Mouse (Mus musculus) adrenal gland (tissue): ENCODE data around the gene Akap2.
"Not testable (repeated sequence)": the region's sequence is repeated elsewhere in the genome, so short reads cannot be mapped to it uniquely, and the experiment has no call there.

Experiments used
- intact Hi-C: fragments of 180-260 bp; cut with DNase I; formaldehyde crosslinking; loops from one replicate; pipeline ENCODE4 v1.15.1; 2025

Gene Akap2

DNA sequence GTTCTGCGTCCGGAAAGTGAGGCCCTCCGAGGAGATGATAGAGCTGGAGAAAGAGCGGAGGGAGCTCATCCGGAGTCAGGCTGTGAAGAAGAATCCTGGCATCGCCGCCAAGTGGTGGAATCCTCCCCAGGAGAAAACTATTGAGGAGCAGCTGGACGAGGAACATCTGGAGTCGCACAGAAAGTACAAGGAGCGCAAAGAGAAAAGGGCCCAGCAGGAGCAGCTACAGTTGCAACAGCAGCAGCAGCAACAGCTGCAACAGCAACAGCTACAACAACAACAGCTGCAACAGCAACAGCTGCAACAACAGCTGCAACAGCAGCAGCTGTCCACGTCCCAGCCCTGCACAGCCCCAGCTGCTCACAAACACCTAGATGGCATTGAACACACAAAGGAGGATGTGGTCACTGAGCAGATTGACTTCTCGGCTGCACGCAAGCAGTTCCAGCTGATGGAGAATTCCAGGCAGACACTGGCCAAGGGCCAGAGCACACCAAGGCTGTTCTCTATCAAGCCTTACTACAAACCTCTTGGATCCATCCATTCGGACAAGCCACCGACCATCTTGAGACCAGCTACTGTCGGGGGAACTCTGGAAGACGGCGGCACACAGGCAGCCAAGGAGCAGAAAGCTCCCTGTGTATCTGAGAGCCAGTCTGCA is 138.0 kb downstream of the Akap2 start:
- intact Hi-C loops: no loop called here

DNA sequence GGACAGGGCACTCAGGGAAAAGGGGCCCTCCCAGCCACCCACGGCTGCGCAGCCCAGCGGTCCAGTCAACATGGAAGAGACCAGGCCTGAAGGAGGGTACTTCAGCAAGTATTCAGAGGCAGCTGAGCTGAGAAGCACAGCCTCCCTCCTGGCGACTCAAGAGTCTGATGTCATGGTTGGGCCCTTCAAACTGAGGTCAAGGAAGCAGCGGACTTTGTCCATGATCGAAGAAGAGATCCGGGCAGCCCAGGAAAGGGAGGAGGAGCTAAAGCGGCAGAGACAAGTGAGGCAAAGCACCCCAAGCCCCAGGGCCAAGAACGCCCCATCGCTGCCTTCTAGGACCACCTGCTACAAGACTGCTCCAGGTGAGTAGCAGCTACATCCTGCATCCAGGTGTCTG is 139.2 kb downstream of the Akap2 start:
- intact Hi-C loops: no loop called here

DNA sequence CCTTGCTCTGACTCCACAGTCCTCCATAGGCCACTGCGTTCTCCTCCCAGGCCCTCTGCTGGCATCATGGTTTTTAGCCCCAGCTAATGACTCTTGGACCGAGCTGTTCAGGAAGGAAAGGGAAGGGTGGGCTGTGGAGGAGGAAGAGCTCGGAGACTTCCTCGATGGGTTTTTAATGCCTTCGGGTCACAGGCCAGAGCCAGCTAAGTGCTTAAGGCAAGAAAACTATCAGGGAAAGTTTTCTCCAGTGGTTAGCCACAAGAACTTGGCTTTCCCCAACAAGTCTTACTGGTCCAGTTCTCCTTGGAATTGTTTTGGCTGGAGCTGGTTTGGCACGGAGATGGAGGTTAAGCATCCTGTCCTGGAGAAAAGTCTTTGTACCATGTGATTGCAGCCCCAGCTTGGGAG is 142.8 kb downstream of the Akap2 start:
- intact Hi-C loops: no loop called here

DNA sequence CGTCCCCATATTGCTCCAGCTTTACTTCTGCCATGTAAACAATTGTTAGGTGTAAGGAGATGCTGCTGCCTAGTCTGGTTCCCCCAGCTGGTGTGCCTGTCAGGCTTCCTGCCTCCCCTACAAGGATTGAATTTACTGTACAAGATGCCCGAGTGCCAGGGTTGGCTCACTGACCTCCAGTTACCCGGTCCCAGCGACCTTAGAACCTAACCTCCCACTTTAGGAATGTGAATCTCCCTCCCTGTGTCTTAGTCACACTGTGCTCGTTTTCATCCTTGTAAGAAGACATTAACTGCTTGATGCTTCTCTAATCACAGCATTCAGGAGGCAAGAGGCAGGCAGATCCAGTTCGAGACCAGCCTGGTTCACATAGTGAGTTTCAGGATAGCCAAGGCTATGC is 143.7 kb downstream of the Akap2 start:
- intact Hi-C loops: no loop called here

DNA sequence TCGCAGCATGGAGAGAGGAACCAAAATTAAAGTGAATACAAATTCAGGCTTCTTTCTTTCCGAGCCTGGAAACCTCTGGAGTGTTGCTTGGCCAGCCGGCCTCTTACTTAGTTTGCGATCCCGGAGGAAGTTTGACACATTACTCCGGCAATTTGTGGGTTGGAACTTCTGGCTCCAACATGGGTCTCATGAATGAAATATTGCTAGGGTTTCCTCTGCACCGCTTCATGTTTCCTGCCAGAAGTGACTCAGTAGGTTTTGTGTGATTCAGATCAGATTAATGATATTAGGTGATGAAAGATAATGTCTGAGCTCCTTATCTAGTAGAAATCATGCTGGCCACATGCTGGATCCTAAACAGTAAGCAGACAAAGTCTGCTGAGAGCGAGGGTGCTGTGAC is 144.4 kb downstream of the Akap2 start:
- intact Hi-C loops: no loop called here

DNA sequence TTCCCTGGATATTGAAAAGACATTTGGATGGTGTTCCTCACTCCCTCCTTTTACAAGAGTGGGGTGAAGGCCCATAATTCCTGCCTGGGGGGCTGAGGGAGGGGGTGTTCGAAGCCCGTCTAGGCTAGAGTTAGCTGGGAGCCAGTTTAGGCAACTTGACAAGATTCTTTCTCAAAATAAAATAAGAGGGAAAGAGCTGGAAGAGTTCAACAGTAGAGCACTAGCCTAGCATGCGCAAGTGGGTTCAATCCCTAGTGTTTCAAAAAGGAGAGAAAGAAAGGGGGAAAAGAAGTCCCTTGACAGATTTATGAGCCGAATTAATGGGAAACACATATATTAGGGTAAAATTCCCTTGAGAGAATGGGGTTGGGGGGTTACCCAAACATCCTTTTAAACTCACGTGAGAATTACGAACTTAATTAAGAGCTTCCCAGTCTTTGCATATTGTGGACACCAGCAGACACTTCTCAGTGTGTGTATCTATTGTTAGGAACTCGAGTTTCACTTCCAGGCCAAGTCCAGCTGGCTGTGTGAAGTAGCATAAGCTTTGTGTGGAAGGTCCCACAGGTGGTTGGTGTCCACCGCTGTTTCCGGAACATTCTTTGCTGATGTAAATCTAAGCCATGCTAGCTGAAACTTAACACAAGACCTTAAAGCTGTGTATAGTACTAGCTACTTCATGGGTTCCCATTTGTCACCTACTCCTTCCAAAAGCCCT is 145.0 kb downstream of the Akap2 start:
- intact Hi-C loops: no loop called here

DNA sequence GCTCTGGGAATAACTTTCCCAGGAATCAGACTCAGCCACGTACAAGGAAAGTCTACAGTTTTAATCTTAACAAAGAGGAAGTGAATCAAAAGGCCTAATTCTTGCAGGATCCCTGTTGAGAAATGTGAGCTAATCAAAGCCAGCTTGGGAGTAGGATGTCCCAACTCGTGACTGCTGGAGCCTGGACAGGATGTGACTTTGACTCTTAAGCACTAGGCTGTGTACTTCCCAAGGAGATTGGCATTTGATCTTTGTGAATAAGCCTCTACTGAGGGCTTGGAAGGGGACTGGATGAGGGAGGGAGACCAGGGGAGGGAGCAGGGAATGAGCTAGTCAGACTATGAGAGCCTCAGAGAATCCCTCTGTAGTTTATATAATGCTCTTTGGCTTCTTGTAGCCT is 148.6 kb downstream of the Akap2 start:
- intact Hi-C loops: no loop called here

DNA sequence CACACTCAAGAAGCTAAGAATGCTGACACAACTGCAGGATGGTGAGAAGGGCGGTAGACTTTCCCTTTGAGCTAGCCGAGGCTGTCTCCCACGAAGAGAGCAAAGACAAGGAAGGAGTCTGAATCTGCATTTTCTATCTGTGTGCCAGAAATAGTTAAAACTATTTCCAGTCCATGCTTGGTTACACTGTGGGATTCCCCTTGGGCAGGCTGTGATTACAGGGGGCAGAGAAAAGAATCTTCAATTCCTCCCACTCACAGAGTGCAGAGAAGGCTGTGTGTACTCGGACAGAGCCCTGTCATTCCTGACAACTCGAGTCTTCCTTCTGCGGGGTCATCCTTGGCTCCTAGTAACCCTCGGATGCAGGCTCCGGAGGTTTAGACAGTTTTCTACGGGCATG is 149.5 kb downstream of the Akap2 start:
- intact Hi-C loops: no loop called here

DNA sequence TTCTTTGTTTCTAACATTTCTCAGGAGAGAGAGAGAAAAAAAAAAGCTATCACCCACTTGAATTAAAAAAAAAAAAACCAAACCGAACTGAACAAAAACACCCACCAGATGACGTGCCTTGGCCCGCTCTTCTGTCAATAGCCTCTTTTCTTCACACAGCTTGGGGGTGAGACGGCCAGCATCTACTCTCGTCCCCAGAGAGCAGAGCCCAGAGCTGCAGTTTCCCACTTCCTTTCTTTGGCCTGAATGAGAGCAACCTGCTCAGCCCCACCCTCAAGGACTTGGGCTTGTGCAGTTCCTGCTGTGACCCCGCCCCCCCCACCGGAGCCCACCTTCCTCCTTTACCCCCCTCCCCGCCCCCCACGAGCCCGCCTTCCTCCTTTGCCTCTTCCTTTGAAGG is 150.0 kb downstream of the Akap2 start:
- intact Hi-C loops: no loop called here

DNA sequence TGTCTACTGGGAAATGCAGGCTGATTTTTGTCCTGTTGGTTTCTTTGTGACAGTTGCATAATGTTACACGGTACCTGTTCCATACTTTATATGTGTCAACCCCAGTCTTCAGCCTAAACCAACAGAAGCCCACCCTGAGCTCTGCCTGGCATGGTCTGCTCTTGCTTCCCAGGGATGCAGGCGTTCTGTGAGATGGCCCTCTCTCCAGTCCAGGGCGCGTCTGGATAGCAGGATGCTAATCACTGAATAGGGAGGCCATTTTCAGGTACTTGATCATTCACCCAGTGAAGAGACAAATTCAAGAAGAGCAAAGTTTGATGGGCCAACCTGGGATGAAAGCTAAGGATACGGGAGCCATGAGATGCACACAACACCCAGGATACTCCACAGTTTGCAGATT is 161.7 kb downstream of the Akap2 start:
- intact Hi-C loops: no loop called here

DNA sequence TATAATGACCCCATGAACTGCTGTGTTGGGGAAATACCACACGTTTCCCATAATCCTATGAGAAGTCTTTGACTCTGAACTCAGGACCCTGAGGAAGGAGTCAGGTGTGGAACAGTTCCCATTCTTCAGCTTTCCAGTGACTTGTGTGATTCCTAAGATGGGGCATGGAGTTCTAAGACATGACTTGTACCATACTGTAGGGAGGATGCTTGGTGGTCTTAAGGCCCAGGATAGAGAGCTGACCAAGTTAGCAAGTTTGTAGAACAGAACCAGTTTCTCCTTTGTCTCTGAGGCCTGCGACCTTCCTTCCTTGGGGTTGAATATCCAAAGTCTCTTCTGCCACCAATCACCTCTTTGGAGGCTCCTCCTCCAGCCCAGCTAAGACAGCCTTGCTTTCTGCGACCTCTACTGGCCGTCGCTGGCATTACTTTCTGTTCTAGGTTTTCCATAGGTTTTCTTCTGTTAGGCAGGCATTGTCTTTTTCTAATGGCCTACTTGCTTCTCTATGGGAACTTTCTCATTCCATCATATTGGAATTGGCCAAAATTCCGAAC is 162.4 kb downstream of the Akap2 start:
- intact Hi-C loops: loop anchor here (5.0 kb wide), 3 partner anchors 33 to 208 kb away; no protein-coding TSS in a partner anchor

DNA sequence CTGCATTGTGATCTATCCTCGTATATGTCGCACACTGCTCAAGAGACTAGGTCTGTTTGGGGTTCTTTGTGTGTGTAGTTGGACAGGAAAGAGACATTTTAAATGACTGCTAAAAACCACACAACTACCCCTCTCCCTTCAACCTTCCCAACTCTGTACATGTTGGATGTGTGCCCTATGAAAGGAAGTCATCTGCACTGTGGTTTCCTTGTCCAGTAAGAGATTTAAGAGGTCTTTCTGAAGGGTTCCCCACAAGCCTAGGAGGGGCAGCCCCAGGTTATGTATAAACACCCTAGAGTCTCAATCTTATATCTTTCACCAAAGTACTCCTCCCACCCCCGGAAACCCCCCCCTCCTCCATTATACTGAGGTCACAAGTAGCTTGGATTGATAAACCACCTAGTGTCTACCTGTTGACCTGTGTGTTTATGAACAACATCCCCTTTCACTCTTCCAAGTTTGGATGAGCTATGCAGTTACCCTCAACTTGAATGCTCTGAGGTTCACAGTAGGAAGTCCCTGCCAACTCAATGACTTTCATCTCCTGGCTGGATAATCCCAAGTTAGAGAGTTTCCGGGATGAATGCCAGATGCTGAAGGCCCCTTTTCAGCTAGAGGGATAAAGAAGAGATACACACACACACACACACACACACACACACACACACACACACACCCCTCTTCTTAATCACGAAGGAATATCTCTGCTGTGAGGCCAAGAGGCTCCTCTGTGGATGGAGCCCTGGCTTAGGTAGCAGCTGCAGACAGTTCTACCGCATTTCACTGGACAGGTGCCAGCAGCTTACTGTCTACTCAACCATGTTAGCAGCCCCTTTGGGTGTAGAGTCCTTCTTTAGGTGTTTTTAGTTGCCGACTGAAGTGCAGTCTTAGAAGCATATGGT is 166.3 kb downstream of the Akap2 start:
- intact Hi-C loops: loop anchor here (5.0 kb wide), 3 partner anchors 36 to 211 kb away; no protein-coding TSS in a partner anchor

DNA sequence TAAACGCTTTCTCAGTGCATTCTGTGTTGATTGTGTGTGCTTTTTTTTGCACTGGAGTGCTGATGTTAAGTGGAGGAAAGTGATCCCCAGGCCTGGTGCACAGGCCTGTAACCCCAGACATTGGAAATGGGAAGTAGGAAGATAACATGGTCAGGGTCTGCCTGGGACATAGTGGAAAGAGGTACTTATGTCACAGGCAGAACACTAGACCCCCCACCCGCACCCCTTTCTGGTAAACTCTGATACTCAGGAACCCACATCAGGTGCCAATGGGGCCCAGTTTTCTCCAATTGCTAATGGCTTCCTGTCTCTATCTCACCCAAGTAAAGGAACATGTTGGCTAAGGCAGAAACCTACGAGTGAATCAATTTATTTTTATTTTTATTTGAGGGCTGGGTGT is 167.1 kb downstream of the Akap2 start:
- intact Hi-C loops: loop anchor here (5.0 kb wide), 3 partner anchors 37 to 212 kb away; no protein-coding TSS in a partner anchor

DNA sequence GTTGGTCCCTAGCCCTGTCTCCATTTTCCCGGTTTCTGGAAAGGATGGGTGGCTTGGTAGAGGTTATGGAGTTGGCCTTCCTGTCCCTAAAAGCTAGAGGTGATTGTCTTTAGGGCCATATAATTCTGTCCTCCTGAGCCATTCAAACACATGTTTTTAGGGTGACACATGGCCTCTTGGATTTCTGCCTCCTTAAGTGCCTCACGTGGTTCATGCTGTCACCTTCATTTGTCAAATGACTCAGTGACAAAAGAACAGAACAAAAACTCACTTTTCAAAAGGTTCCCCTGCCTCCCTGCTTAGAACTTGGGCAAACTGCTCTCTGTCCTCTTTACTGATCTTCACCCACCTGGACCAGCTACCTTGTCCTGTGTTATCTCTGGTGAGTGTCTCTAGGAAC is 167.7 kb downstream of the Akap2 start:
- intact Hi-C loops: no loop called here

DNA sequence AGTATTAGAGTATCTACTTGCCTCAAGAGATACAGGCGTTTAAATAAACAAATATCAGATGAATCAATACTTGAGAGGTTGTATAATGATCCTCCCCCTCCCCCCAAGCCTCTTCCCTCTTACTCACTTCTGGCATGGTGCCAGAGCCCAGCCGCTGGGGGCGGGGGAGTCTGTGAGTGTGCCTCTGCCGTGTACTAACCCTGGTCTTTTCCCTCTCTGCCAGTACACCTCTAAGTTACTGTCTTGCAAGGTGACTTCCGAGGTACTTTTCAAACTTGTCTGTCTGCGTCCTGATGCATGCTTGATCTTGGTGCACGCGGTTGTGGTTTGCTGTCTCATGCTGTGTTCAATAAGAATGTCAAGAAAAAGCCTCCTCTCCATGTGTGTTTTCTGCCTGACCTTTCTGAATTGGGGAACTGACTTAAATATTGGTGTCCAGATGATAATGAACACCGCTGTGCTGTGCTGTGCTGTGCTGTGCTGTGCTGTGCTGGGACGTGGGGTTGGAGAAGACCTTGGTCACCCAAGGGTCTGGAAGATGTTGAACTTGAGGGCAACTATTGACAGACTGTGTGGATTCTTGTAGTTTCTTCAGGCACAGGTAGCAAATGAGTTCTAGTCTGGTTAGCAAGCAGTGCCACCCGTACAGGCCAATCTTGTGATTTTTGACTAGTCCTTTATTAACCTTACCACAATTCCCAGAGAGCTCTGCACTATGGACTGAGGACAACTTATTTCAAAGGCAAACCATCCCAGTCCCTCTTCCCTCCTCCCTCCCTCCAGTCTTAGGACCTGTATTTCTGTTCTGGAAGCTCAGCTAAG is 168.8 kb downstream of the Akap2 start:
- intact Hi-C loops: no loop called here

DNA sequence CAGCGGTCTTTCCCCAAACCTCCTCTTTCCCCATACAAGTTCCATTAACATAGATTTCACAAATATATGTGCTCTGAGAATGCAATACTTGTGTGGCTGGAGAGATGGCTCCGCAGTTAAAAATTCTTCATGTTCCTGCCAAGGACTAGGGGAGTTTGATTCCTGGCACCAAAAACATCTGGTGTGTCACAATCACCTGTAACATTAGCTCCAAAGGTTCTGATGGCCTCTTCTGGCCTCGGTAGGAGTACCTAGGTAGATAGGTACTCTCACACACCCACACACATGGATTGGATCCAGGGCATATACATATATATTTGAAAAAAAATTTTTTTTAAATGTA is 169.4 kb downstream of the Akap2 start:
- intact Hi-C loops: no loop called here

DNA sequence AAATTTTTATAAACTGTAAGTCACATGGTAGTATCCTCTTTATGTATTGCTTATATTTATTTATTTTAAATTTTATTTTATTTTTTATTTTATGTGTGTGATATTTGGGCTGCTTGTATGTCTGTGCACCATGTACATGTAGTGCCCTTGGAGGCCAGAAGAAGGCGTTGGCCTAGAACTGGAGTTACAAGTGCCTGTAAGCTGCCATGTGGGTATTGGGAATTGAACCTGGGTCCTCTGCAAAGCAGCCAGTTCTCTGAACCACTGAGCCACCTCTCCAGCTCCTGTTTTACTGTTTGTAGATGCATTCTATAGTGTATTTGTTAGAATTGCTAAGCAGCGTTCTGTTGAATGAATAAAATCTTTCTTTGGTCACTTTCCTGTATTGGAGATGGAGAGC is 170.8 kb downstream of the Akap2 start:
- intact Hi-C loops: no loop called here

DNA sequence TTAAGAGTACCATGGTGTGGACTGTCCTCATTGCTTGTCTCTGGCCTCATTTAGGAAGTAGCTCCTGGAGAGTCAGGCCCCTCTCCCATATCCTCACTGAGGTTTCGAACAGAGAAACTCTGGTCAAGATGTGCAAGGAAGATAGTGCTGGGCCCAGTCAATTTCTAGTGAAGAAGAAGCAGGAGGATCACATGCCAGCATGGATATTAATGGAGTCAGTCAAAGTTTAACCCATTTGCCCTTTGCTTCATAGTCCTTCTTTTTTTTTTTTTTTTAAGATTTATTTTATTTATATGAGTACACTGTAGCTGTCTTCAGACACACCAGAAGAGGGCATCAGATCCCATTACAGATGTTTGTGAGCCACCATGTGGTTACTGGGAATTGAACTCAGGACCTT is 171.5 kb downstream of the Akap2 start:
- intact Hi-C loops: not testable (repeated sequence)

DNA sequence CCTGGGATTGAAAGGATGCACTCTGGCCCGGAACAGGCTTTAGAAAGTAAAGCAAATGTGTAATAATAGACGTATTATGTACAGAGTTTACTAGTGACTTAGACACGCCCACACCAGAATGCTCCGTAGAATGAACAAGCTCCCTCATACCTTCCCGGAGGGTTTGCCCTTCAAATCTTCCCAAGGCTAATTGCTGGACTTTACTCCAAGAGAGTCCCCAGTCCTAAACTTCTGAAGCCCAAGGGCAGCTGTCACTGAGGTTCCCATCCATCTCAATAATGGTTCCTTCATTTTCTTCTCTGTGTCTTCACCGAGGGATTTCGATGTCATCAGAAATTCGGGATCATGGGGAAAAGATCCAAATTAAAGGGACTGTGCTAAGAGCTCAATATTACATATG is 172.3 kb downstream of the Akap2 start:
- intact Hi-C loops: no loop called here

DNA sequence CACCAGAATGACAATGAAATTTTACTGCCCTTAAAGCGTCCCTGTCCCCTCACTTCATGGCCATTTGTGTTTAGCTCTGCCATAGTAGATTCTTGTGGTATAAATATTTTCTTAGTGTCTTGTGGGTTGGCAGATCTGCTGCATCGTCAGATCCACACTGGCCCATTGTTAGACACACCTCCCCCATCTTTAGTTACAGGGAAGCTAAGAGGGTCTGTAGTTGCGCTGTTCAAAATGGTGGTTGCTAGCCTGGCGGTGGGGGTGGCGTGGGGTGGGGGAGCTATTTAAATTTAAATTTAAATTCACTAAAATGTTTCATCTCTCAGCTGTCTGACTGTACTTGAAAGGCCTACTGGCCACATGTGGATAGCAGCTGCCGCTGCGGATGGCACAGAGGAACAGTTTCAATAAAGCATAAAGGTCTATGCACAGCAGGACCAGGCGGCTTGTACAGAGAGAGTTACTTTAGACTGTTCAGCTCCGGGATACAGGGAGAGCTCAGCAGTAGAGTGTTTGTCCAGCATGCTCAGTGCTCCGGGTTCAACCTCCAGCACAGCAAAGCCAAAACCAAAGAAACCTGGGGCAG is 174.6 kb downstream of the Akap2 start:
- intact Hi-C loops: no loop called here

DNA sequence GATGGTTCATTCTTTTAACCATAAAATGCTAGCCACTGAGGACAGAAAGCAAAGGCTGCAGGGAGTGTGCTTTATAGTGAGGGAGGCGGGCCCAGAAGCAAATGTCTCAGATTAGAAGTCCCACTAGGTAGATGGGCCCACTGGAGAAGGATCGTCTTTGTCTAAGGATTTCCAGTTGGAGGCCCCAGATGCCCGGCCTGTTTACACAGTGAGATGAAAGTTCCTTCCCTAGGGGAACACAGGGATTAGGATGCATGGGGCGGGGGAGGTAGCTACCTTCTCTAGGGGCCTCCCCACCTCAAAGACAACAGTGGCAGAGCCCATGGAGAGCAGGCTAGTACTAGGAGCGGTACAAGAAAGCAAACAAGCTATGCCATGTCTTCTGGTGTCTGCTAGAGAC is 177.7 kb downstream of the Akap2 start:
- intact Hi-C loops: no loop called here
